Mouse (Mus musculus): ENCODE data around the gene Uqcc1. TPM values are rescaled to one million over a fixed set of nuclear protein-coding genes. Genes with fewer than 3 reads are reported as not detected.

Uqcc1 gene
- total and polyA plus RNA-seq, 3 experiments, result 35.3 to 55.2 (median 49.8) TPM

DNA sequence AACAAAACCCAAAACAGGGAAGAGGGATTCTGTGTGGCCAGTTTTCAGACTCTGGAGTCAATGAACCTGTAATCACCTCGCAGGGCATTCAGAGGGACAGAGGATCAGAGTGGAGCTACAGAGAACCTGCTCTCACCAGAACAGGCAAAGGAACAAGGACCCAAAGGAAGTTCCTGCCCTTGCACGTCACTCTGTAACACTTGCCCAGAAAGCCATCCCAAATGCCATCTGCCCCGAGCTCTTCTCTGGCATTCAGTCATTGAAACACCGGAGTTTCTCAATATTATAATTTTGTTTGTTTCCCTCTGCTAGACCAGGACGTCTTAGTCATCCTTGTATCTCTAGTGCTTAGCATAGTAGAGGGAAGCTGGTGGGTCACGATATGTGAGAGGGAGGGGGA lies 56.5 kb downstream of the Uqcc1 start:
- Histone ChIP-seq H3K27ac (ENCODE audit: insufficient read depth, low read depth) (no peak overlapping the region), H3K4me2 (ENCODE audit: insufficient read depth, low read depth, poor library complexity, severe bottlenecking) (no peak overlapping the region), H3K4me1 (ENCODE audit: control insufficient read depth in 1 of 2, insufficient read depth in 2 of 2) (peaks cover 0 to 26% of the 10 kb centered on the region in 2 experiments; a peak in 2 of 4 replicates), H3K9me3 (replicated peaks; ENCODE audit: low read length) (no peaks in the 10 kb centered on the region), H3K79me2 (replicated peaks; ENCODE audit: control insufficient read depth, extremely low read depth, insufficient read depth, poor library complexity, severe bottlenecking) (no peaks in the 10 kb centered on the region), H3K27me3 (replicated peaks) (no peaks in the 10 kb centered on the region), H3K9ac (ENCODE audit: insufficient read depth, low read depth) (no peak overlapping the region), H3K36me3 (replicated peaks in 1 of 2; ENCODE audit: control insufficient read depth in 1 of 2, insufficient read depth in 1 of 2, low read length in 1 of 2) (peaks cover 24 to 86% of the 10 kb centered on the region in 2 experiments), H3K4me3 (replicated peaks in 1 of 3; ENCODE audit: low read depth in 2 of 3, low read length in 2 of 3, poor library complexity in 1 of 3) (no peak overlapping the region)
- dilution Hi-C loops (cut with MboI; ENCODE audit: extremely low pct_ligation_motif_present, extremely low pct_unique_long_range_greater_than_20kb, low sequenced_read_pairs) (no loop called here), in situ Hi-C loops (cut with MboI; ENCODE audit: low pct_ligation_motif_present, low pct_unique_long_range_greater_than_20kb, low sequenced_read_pairs) (no loop called here)
- DNase-seq (ENCODE audit: extremely low read depth), result no peak
- TF ChIP-seq POLR2A (IDR thresholded peaks at IDR 0.05; ENCODE audit: low read depth, low read length) (no peak), ETS1 (conservative IDR thresholded peaks at IDR 0.05; ENCODE audit: low read depth, low read length) (no peak), HCFC1 (IDR thresholded peaks at IDR 0.05; ENCODE audit: low read depth, low read length) (no peak), MXI1 (IDR thresholded peaks at IDR 0.05; ENCODE audit: low read depth, low read length) (no peak), NRF1 (IDR thresholded peaks at IDR 0.05; ENCODE audit: low read depth, low read length) (no peak), CHD1 (IDR thresholded peaks at IDR 0.05; ENCODE audit: low read depth, low read length) (no peak), SIN3A (IDR thresholded peaks at IDR 0.05; ENCODE audit: low read length) (no peak), MAFK (IDR thresholded peaks at IDR 0.05; ENCODE audit: insufficient replicate concordance, low read length) (no peak), TCF12 (IDR thresholded peaks at IDR 0.05; ENCODE audit: low read depth, low read length) (no peak), TBP (conservative IDR thresholded peaks at IDR 0.05; ENCODE audit: low read depth, low read length) (no peak), E2F4 (IDR thresholded peaks at IDR 0.05; ENCODE audit: insufficient replicate concordance, low read depth, low read length) (no peak), ZMIZ1 (IDR thresholded peaks at IDR 0.05; ENCODE audit: low read depth, low read length) (no peak), MAZ (IDR thresholded peaks at IDR 0.05; ENCODE audit: low read depth, low read length) (no peak), EP300 (IDR thresholded peaks at IDR 0.05; ENCODE audit: low read length) (no peak), MYC (IDR thresholded peaks at IDR 0.05; ENCODE audit: low read depth, low read length) (no peak), BHLHE40 (IDR thresholded peaks at IDR 0.05; ENCODE audit: low read depth, low read length) (no peak), JUN (IDR thresholded peaks at IDR 0.05; ENCODE audit: insufficient read depth, low read depth, low read length) (no peak), KAT2A (IDR thresholded peaks at IDR 0.05; ENCODE audit: insufficient replicate concordance, low read length) (no peak), POLR2AphosphoS2 (IDR thresholded peaks at IDR 0.05; ENCODE audit: low read depth, low read length) (no peak)

DNA sequence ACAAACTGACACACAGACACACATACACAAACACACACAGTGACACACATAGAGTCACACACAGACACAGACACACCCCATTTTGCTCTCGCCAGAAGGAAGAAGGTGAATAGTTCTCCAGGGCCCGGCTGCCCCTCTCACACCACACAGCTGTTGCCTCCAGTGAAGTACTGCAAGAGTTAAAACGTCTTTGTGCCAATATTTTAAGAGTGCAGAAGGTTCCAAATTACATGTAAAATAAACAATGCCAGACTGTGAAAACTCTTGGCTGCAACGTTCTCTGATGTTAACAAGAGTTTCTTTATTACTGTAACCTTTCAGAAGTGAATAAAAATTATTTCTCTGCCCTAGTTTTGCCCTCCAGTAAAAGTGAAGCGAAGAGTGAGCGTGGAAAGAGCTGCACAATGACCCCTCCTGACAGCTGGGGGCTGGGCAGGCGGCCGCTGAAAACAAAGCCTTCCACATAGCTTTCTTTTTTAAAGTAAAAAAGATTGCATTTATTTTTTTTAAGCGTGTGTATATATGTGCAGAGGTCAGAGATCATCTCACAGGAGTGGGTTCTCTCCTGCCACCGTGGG lies 57.1 kb downstream of the Uqcc1 start:
- H3K4me1 ChIP-seq (ENCODE audit: control insufficient read depth in 1 of 2, insufficient read depth in 2 of 2), result peaks cover 0 to 32% of the 10 kb centered on the region in 2 experiments; a peak in 2 of 4 replicates
- no peaks in the 10 kb centered on the region for H3K9me3 ChIP-seq (replicated peaks; ENCODE audit: low read length)
- DNase-seq (ENCODE audit: extremely low read depth), result no peak
- peaks cover 27 to 90% of the 10 kb centered on the region in 2 experiments for H3K36me3 ChIP-seq (replicated peaks in 1 of 2; ENCODE audit: control insufficient read depth in 1 of 2, insufficient read depth in 1 of 2, low read length in 1 of 2)
- H3K4me3 ChIP-seq (replicated peaks in 1 of 3; ENCODE audit: low read depth in 2 of 3, low read length in 2 of 3, poor library complexity in 1 of 3), result no peak overlapping the region
- no peak overlapping the region for H3K9ac ChIP-seq (ENCODE audit: insufficient read depth, low read depth)
- no peak overlapping the region for H3K4me2 ChIP-seq (ENCODE audit: insufficient read depth, low read depth, poor library complexity, severe bottlenecking)
- dilution Hi-C loops (cut with MboI; ENCODE audit: extremely low pct_ligation_motif_present, extremely low pct_unique_long_range_greater_than_20kb, low sequenced_read_pairs), result no loop called here
- no peak overlapping the region for H3K27ac ChIP-seq (ENCODE audit: insufficient read depth, low read depth)
- no peak for TF ChIP-seq UBTF (IDR thresholded peaks at IDR 0.05; ENCODE audit: low read depth, low read length)
- TF ChIP-seq SMC3 (IDR thresholded peaks at IDR 0.05; ENCODE audit: low read depth, low read length), result no peak
- TF ChIP-seq JUN (IDR thresholded peaks at IDR 0.05; ENCODE audit: insufficient read depth, low read depth, low read length), result no peak
- no peak for TF ChIP-seq ETS1 (conservative IDR thresholded peaks at IDR 0.05; ENCODE audit: low read depth, low read length)
- TF ChIP-seq RCOR1 (conservative IDR thresholded peaks at IDR 0.05; ENCODE audit: low read depth, low read length), result no peak
- TF ChIP-seq NELFE (IDR thresholded peaks at IDR 0.05; ENCODE audit: low read depth, low read length), result no peak
- TF ChIP-seq MEF2A (IDR thresholded peaks at IDR 0.05; ENCODE audit: borderline replicate concordance, low read depth, low read length), result no peak
- no peak for TF ChIP-seq ZKSCAN1 (IDR thresholded peaks at IDR 0.05; ENCODE audit: borderline replicate concordance, low read depth, low read length)
- TF ChIP-seq IRF4 (IDR thresholded peaks at IDR 0.05; ENCODE audit: low read depth, low read length), result no peak
- no peak for TF ChIP-seq PAX5 (IDR thresholded peaks at IDR 0.05; ENCODE audit: low read length)
- no peaks in the 10 kb centered on the region for H3K79me2 ChIP-seq (replicated peaks; ENCODE audit: control insufficient read depth, extremely low read depth, insufficient read depth, poor library complexity, severe bottlenecking)
- in situ Hi-C loops (cut with MboI; ENCODE audit: low pct_ligation_motif_present, low pct_unique_long_range_greater_than_20kb, low sequenced_read_pairs), result no loop called here
- no peaks in the 10 kb centered on the region for H3K27me3 ChIP-seq (replicated peaks)

Measured in CH12.LX (cell line).